Mouse (Mus musculus) thymus, adult 2 months (tissue): ENCODE measurements around the gene Ctrc.

Experiments used
- CTCF ChIP-seq: fragments of 200-500 bp; IDR thresholded peaks from 2 replicates; pipeline ENCODE4 v1.5.1; 2012; ENCODE audit warnings: mild to moderate bottlenecking, control low read depth, low read length, moderate library complexity, borderline replicate concordance; ENCODE audit not compliant: control insufficient read depth, poor library complexity, insufficient read depth; ENCODE audit errors: extremely low read depth
- POLR2A ChIP-seq: fragments of 200-500 bp; IDR thresholded peaks from 2 replicates; pipeline ENCODE4 v1.6.1; 2012; ENCODE audit warnings: mild to moderate bottlenecking, low read length, control low read depth, moderate library complexity; ENCODE audit not compliant: control insufficient read depth, poor library complexity, insufficient read depth; ENCODE audit errors: extremely low read depth

DNA sequence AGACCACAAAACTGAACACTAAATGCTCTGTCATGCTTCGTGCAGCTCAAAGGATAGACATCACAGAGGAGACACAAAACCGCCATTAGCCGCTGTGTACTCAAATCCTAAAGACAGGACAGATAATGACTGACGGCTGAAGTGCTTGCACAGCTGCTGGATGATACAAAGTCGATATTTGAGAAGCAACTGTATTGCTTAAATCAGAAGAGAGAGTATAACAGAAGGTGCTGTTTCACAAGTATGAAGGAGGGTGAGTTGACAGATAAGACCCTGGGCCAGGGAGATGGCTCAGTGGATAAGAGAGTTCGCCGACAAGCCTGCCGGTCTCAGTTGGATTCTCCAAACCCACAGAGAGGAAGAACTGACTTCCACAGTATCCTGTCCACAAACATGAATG lies 74.3 kb downstream of the Ctrc start:
- TF ChIP-seq POLR2A (no peak), CTCF (no peak)
